ENCODE assay signal across 11 mouse cellular contexts in the genomic region with DNA sequence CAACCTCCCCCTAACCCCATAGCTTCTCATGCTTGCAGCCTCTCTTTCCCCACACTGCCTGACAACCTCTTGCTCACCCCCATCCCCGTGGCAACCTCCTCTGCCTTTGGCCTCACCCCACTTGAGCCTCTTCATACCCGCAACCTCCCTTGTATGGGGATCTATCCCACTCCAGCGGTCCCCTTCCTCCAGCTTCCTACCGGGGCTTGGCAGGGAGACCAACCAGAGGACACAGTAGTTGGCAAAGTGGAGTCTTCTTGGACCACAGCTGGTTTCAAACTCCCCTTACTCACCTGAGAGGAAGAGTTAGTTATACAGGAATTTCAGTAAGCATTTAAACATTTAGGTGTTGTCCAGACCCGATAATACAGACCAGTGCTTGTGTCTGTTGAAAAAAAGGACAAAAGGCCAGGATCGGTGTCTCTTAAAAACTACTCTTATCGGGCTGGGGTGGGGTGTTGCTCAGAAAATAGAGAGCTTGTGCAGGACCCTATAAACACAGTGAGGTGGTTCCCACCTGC. TPM values are rescaled to one million over a fixed set of nuclear protein-coding genes. Genes with fewer than 3 reads are reported as not detected.
A peak's percentile ranks its signal among the peaks of the same experiment; 100 is the strongest.
DNase-seq lines count a peak whose midpoint lies in the region; ATAC-seq and TF ChIP-seq lines count a peak whose summit lies in the region.
"Had no signal": no experiment of that assay in that cellular context is flagged by ENCODE, and none has a peak within 500 bp of the region (broad histone marks: within the 10 kb centered on the region; RNA-seq: fewer than 3 reads in every experiment).

No protein-coding gene starts in this region.

- H3K4me3 ChIP-seq in layer of hippocampus, adult 2 months, result no peak overlapping the region
- H3K4me3 ChIP-seq in forebrain, embryonic 11.5 days (ENCODE audit: low read depth, low read length), result no peak overlapping the region
- H3K4me3 ChIP-seq in limb, embryonic 13.5 days, result peak overlapping the region; percentile 59
- H3K4me3 ChIP-seq in stomach, embryonic 15.5 days (replicated peaks), result no peak overlapping the region

- H3K4me2 ChIP-seq in forebrain, embryonic 11.5 days (ENCODE audit: low read depth, low read length, severe bottlenecking), result peak overlapping the region; percentile 89; the same call in 1 of the 2 replicates
- peak overlapping the region; percentile 92 for H3K4me2 ChIP-seq in limb, embryonic 13.5 days (replicated peaks)
- H3K4me2 ChIP-seq in stomach, embryonic 15.5 days, result peak overlapping the region; percentile 95

- H3K9ac ChIP-seq in forebrain, embryonic 11.5 days (ENCODE audit: low read length), result peak overlapping the region; percentile 39
- H3K9ac ChIP-seq in limb, embryonic 13.5 days, result no peak overlapping the region
- H3K9ac ChIP-seq in stomach, embryonic 15.5 days, result no peak overlapping the region

- WGBS in forebrain, embryonic 11.5 days, result 25% methylated on average over 7 of the region's 7 CpGs
- WGBS in limb, embryonic 13.5 days, result 32% methylated on average over 7 of the region's 7 CpGs
- 44% methylated on average over 7 of the region's 7 CpGs for WGBS in stomach, embryonic 15.5 days

- no peak for TF ChIP-seq CTCF in layer of hippocampus, adult 2 months (conservative IDR thresholded peaks at IDR 0.05)

- no peak for DNase-seq in layer of hippocampus, adult 2 months (ENCODE audit: low spot score in 2 of 2)
- DNase-seq in layer of hippocampus, adult 9-11 months, result no peak
- no peak for DNase-seq in forebrain, embryonic 11.5 days (ENCODE audit: low spot score)
- DNase-seq in yolk sac, embryonic 10.5 days (ENCODE audit: low spot score), result no peak
- DNase-seq in urinary bladder, postnatal 10 days (ENCODE audit: low spot score), result no peak
- DNase-seq: gastrocnemius, postnatal 25 days had no signal

- H3K27me3 ChIP-seq in forebrain, embryonic 11.5 days (ENCODE audit: control insufficient read depth, insufficient read depth, low read length), result peaks cover 22% of the 10 kb centered on the region
- peaks cover 52% of the 10 kb centered on the region for H3K27me3 ChIP-seq in limb, embryonic 13.5 days
- H3K27me3 ChIP-seq in stomach, embryonic 15.5 days (replicated peaks), result peaks cover 16% of the 10 kb centered on the region

- peaks cover 16% of the 10 kb centered on the region for H3K4me1 ChIP-seq in forebrain, embryonic 11.5 days (replicated peaks; ENCODE audit: control insufficient read depth, insufficient read depth, low read length)
- H3K4me1 ChIP-seq in limb, embryonic 13.5 days, result peaks cover 11% of the 10 kb centered on the region; the same call in 1 of the 2 replicates
- H3K4me1 ChIP-seq in stomach, embryonic 15.5 days, result peaks cover 16% of the 10 kb centered on the region; the same call in 1 of the 2 replicates

- H3K27ac ChIP-seq in layer of hippocampus, adult 2 months, result peak overlapping the region; percentile 85; the same call in 1 of the 2 replicates
- no peak overlapping the region for H3K27ac ChIP-seq in forebrain, embryonic 11.5 days (ENCODE audit: low read depth, low read length)
- H3K27ac ChIP-seq in limb, embryonic 13.5 days, result no peak overlapping the region
- H3K27ac ChIP-seq in stomach, embryonic 15.5 days, result no peak overlapping the region

- H3K9me3 ChIP-seq in forebrain, embryonic 11.5 days (ENCODE audit: control insufficient read depth, low read length), result no peaks in the 10 kb centered on the region
- H3K9me3 ChIP-seq in limb, embryonic 13.5 days, result peaks cover 9% of the 10 kb centered on the region; the same call in 1 of the 2 replicates
- H3K9me3 ChIP-seq in stomach, embryonic 15.5 days, result no peaks in the 10 kb centered on the region

- peak; percentile 37 for ATAC-seq in forebrain, embryonic 11.5 days (replicated peaks; ENCODE audit: low FRiP score)
- no peak for ATAC-seq in limb, embryonic 13.5 days (ENCODE audit: low FRiP score, low read depth)
- ATAC-seq in stomach, embryonic 15.5 days (ENCODE audit: insufficient read depth, low FRiP score, low read depth), result no peak

- H3K36me3 ChIP-seq in forebrain, embryonic 11.5 days (ENCODE audit: control insufficient read depth, insufficient read depth, low read length), result no peaks in the 10 kb centered on the region
- H3K36me3 ChIP-seq in limb, embryonic 13.5 days, result no peaks in the 10 kb centered on the region
- H3K36me3 ChIP-seq in stomach, embryonic 15.5 days, result no peaks in the 10 kb centered on the region

RNA-seq across cellular contexts. Expression of a gene that starts 15.9 kb away (rescaled TPM):
- total RNA-seq in layer of hippocampus, adult 2 months (2021), result under 1 TPM; 0.15 to 0.20 TPM
- polyA plus RNA-seq in forebrain, embryonic 11.5 days (2014; fragmentation: Nextera tagmentation; extraction: Ambion mirVana), result not detected in 2 replicates
- 0.05 TPM in 1 of 2 replicates, not detected in the other for polyA plus RNA-seq in limb, embryonic 13.5 days (2015; fragmentation: Nextera tagmentation; extraction: Ambion mirVana)
- not detected in 2 replicates for polyA plus RNA-seq in stomach, embryonic 15.5 days (2015; fragmentation: Nextera tagmentation; extraction: Ambion mirVana)
- total RNA-seq: adrenal gland, postnatal 4 days; ES-E14; gastrocnemius, postnatal 25 days had no signal
- polyA plus RNA-seq: liver, embryonic 16.5 days had no signal

RNA-seq across cellular contexts. Expression of a gene that starts 28.1 kb away (rescaled TPM):
- not detected for total RNA-seq in layer of hippocampus, adult 2 months (2021)
- not detected in 2 replicates for polyA plus RNA-seq in forebrain, embryonic 11.5 days (2014; fragmentation: Nextera tagmentation; extraction: Ambion mirVana)
- not detected in 2 replicates for polyA plus RNA-seq in limb, embryonic 13.5 days (2015; fragmentation: Nextera tagmentation; extraction: Ambion mirVana)
- polyA plus RNA-seq in stomach, embryonic 15.5 days (2015; fragmentation: Nextera tagmentation; extraction: Ambion mirVana), result not detected in 2 replicates
- total RNA-seq: adrenal gland, postnatal 4 days; ES-E14; gastrocnemius, postnatal 25 days had no signal
- polyA plus RNA-seq: liver, embryonic 16.5 days had no signal

RNA-seq across cellular contexts. Expression of a gene that starts 35.8 kb away (rescaled TPM):
- total RNA-seq in layer of hippocampus, adult 2 months (2021), result 10 to 100 TPM; 89.0 to 91.6 TPM
- polyA plus RNA-seq in forebrain, embryonic 11.5 days (2014; fragmentation: Nextera tagmentation; extraction: Ambion mirVana), result 88.6 and 98.6 TPM in 2 replicates
- 46.5 and 46.9 TPM in 2 replicates for polyA plus RNA-seq in limb, embryonic 13.5 days (2015; fragmentation: Nextera tagmentation; extraction: Ambion mirVana)
- 32.1 and 35.5 TPM in 2 replicates for polyA plus RNA-seq in stomach, embryonic 15.5 days (2015; fragmentation: Nextera tagmentation; extraction: Ambion mirVana)
